Mouse (Mus musculus) kidney, adult 10 weeks (tissue): ENCODE measurements around the gene Slc1a6. TPM values are rescaled to one million over a fixed set of nuclear protein-coding genes. Genes with fewer than 3 reads are reported as not detected.

Experiments used
- polyA plus RNA-seq: library from polyadenylated mRNA; stranded (reverse); fragments of 350-450 nt; fragmentation: Illumina TruSeq; extraction: RNeasy Lipid Tissue Mini Kit (QIAGEN cat#74804); gene quantifications from one replicate; pipeline ENCODE4 v1.2.3, GENCODE M21; 2014; ENCODE audit warnings: low read depth, low replicate concordance

Gene Slc1a6
- polyA plus RNA-seq: not detected

DNA sequence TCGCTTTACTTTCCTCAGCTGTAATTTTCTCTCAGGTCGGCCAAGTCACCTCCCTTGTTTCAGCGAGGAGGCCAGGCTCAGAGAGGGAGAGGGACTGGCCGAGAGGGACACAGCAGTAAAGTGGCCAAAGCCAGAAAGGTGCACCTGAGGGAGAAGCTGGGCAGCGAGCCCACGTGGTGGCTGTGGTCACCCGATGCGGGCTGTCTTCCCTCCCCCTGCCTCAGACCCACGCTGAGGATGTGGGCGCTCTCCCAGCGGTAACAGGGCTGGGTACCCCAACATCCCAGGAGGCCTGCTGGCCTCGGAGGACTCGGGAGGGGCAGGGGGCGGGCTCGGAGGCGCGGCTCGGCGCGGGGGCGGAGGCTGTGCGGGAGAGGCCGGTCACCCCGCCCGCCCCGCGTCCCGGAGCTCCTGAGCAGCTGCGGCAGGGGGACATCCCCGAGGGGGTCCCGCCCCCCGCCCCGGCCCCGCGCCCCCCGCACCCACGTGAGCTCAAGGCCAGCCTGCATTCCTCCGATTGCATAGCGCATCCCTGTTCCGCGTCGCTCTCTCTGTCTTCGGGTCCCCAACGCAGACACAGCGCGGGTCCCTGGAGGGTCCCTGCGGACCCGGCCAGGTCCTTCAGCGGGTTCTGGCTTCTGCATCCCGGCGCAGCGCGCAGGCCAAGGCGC, at the start of gene Slc1a6:
Gene Slc1a6, plus strand, starts transcription at position 516 of the 671 bp plus-strand sequence.

DNA sequence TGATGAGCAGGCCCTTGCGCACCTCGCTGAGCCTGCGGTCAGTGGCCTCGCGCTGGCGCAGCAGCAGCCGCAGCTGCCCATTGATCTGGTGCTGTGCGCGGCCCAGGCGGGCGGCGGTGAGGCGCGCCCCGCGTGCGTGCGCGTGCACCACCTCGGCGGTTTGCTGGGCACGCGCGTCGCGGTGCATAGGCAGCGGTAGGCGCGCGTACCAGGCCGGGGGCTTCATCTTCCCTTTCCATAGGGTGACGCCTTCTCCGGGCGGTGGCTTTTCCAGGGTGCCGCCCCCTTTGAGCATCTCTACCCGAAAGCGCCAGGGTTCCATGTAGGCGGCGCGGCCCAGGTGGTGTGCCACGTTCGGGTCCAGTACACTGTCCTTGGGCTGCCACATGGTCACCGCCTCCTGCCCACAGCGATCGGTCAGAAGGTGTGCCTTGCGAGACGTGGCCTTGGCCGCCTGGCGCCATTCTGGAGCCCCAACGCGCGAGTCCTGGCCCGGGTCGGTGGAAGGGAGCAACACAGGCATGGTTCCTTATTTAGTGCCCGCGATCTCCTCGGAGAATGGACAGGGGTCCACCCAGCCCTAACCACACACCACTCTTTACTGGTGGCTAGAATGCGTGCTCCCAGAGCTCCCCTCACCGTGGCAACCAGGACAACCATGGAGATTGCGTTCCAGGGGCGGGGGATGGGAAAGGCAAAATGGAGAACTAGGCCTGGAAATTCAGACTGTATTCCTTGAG, 27.7 kb upstream of the Slc1a6 start, which contains the start of gene Ccdc105:
Gene Ccdc105, minus strand, starts transcription at position 614 of the 740 bp plus-strand sequence.

DNA sequence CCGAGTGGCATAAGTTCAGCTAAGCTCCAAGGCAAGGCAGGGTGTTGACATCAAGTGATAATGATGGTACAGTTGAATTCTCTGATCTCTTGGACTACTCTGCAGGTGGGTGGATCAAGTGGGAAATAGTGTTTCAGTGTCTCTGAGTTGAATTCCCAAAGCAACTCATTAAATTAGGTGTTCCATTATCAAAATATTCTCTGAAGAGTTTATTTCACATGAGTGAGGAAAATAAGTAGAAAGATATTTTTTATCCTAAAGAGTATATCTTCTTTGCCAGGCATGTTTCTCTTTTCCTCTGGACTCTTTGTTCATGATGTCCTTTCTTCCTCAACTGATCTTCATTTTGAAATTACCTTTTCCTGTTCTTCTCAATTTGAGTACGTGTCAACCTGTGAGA, 71.8 kb downstream of the Slc1a6 start, which contains the start of gene Olfr1356:
Gene Olfr1356, minus strand, starts transcription at position 101 of the 400 bp plus-strand sequence.

Other genes starting within 250 kb of the Slc1a6 start
- gene Ilvbl, start 206.2 kb upstream of the Slc1a6 start, polyA plus RNA-seq: 5.6 TPM
- gene Syde1, start 188.5 kb upstream of the Slc1a6 start, polyA plus RNA-seq: 7.0 TPM
- not detected for gene Olfr1357, start 162.4 kb upstream of the Slc1a6 start, polyA plus RNA-seq
- gene Casp14, start 62.2 kb upstream of the Slc1a6 start, polyA plus RNA-seq: not detected
- not detected for gene Ccdc105, start 27.4 kb upstream of the Slc1a6 start, polyA plus RNA-seq
- gene Olfr1356, start 71.7 kb downstream of the Slc1a6 start, polyA plus RNA-seq: not detected
- not detected for gene Olfr1355, start 95.0 kb downstream of the Slc1a6 start, polyA plus RNA-seq
- gene Olfr1354, start 132.7 kb downstream of the Slc1a6 start, polyA plus RNA-seq: not detected
- not detected for gene Olfr8, start 170.1 kb downstream of the Slc1a6 start, polyA plus RNA-seq
- gene Olfr1353, start 182.8 kb downstream of the Slc1a6 start, polyA plus RNA-seq: not detected
- not detected for gene Olfr1352, start 200.6 kb downstream of the Slc1a6 start, polyA plus RNA-seq
- gene Olfr1351, start 232.0 kb downstream of the Slc1a6 start, polyA plus RNA-seq: not detected
- gene Olfr57, start 248.2 kb downstream of the Slc1a6 start, polyA plus RNA-seq: not detected